Mouse (Mus musculus) midbrain, embryonic 12.5 days (tissue): ENCODE data around the gene Ccz1. TPM values are rescaled to one million over a fixed set of nuclear protein-coding genes. Genes with fewer than 3 reads are reported as not detected.
A peak's percentile ranks its signal among the peaks of the same experiment; 100 is the strongest.
"Not testable (repeated sequence)": the region's sequence is repeated elsewhere in the genome, so short reads cannot be mapped to it uniquely, and the experiment has no call there.

ENCODE experiments used
- ATAC-seq: fragments of 200-750 bp; cut with Nextera tagmentation; 2 replicates; pipeline ENCODE4 v1.8.0; 2017; ENCODE audit warnings: low read depth, moderate TSS enrichment, moderate library complexity; ENCODE audit not compliant: low FRiP score
- H3K27ac ChIP-seq: fragments of 300-500 bp; sonication (generic); replicated peaks from 2 replicates; pipeline ENCODE4 v1.5.1; 2016; ENCODE audit warnings: mild to moderate bottlenecking
- H3K27me3 ChIP-seq: fragments of 300-500 bp; sonication (generic); 2 replicates; pipeline ENCODE4 v1.6.1; 2016; ENCODE audit warnings: mild to moderate bottlenecking
- H3K36me3 ChIP-seq: fragments of 300-500 bp; sonication (generic); 2 replicates; pipeline ENCODE4 v1.6.1; 2016
- H3K4me1 ChIP-seq: fragments of 300-500 bp; sonication (generic); 2 replicates; pipeline ENCODE4 v1.6.1; 2016
- H3K4me2 ChIP-seq: fragments of 300-500 bp; sonication (generic); replicated peaks from 2 replicates; pipeline ENCODE4 v1.6.1; 2016; ENCODE audit warnings: mild to moderate bottlenecking, moderate library complexity
- H3K4me3 ChIP-seq: fragments of 300-500 bp; sonication (generic); 2 replicates; pipeline ENCODE4 v1.5.1; 2016; ENCODE audit warnings: mild to moderate bottlenecking
- H3K9ac ChIP-seq: fragments of 300-500 bp; sonication (generic); replicated peaks from 2 replicates; pipeline ENCODE4 v1.6.1; 2016; ENCODE audit warnings: mild to moderate bottlenecking, moderate library complexity
- H3K9me3 ChIP-seq: fragments of 300-500 bp; sonication (generic); 2 replicates; pipeline ENCODE4 v1.6.1; 2016; ENCODE audit warnings: mild to moderate bottlenecking
- WGBS: fragments of 180-500 bp; shearing (Covaris S2); methylation state at CpG from one replicate; pipeline ENCODE4 v1.1.7; 2016; 5-methylcytosine and 5-hydroxymethylcytosine counted together
- polyA plus RNA-seq: library from polyadenylated mRNA; unstranded; fragments of >200 nt; fragmentation: Nextera tagmentation; extraction: Ambion mirVana; gene quantifications from 2 replicates; pipeline ENCODE4 v1.2.1, GENCODE M21; 2016

The Ccz1 gene
- polyA plus RNA-seq, 1 experiment from 2014 or later = 111 TPM

DNA sequence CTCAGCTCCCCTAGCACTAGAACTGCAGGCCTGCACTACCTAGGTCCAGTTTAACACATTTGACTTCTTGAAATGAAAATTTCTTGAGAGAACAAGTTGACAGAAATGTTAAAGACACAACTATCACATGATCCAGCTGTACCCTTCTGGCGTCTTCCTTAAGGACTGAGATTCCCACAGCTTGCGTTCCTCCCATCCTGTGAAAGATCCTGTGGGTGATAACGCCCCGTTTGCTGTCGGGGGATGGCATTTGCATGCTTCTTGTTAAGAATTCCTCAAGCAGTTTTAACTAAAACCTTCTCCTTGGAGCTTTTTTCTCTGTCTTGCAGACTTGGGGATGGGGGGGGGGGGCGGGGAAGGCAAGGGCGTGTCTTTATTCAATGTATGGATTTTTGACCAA, 19.9 kb upstream of the Ccz1 start:
- Histone ChIP-seq H3K9ac (no peak overlapping the region), H3K4me2 (no peak overlapping the region), H3K27me3 (no peaks in the 10 kb centered on the region), H3K36me3 (no peaks in the 10 kb centered on the region), H3K4me3 (no peak overlapping the region), H3K4me1 (no peaks in the 10 kb centered on the region), H3K9me3 (no peaks in the 10 kb centered on the region), H3K27ac (no peak overlapping the region)
- no peak for ATAC-seq
- WGBS = 89% methylated on average over 7 of the region's 7 CpGs

GRCm38 (mm10) chr5:144032491-144032890, 17.8 kb upstream of the Ccz1 start:
- H3K9ac ChIP-seq = no peak overlapping the region
- H3K4me1 ChIP-seq = no peaks in the 10 kb centered on the region
- H3K36me3 ChIP-seq = no peaks in the 10 kb centered on the region
- WGBS = 85% methylated on average over 7 of the region's 7 CpGs
- no peak for ATAC-seq
- H3K27ac ChIP-seq = no peak overlapping the region
- H3K9me3 ChIP-seq = no peaks in the 10 kb centered on the region
- H3K27me3 ChIP-seq = no peaks in the 10 kb centered on the region
- H3K4me2 ChIP-seq = no peak overlapping the region
- no peak overlapping the region for H3K4me3 ChIP-seq

- ATAC-seq = no peak
- 80% methylated on average over 11 of the region's 11 CpGs for WGBS
- no peaks in the 10 kb centered on the region for H3K36me3 ChIP-seq
Observed at GRCm38 (mm10) chr5:144026620-144027263, 12.1 kb upstream of the Ccz1 start, which contains the start of gene Ocm. Gene Ocm (minus strand): TSS chr5:144026670.

GRCm38 (mm10) chr5:144015845-144016244, 1.2 kb upstream of the Ccz1 start:
- WGBS = 92% methylated on average over 9 of the region's 9 CpGs
- no peak for ATAC-seq
- H3K36me3 ChIP-seq = peaks cover 14% of the 10 kb centered on the region
- H3K4me1 ChIP-seq = peaks cover 4% of the 10 kb centered on the region; the same call in 1 of the 2 replicates
- no peaks in the 10 kb centered on the region for H3K27me3 ChIP-seq
- H3K4me3 ChIP-seq = no peak overlapping the region
- no peaks in the 10 kb centered on the region for H3K9me3 ChIP-seq
- H3K27ac ChIP-seq = no peak overlapping the region
- no peak overlapping the region for H3K4me2 ChIP-seq
- no peak overlapping the region for H3K9ac ChIP-seq

More at GRCm38 (mm10) chr5:144026620-144027263, 12.1 kb upstream of the Ccz1 start, which contains the start of gene Ocm:
- Histone ChIP-seq H3K9me3 (no peaks in the 10 kb centered on the region), H3K9ac (no peak within 1 kb of the TSS), H3K27me3 (0 out of 2 replicates have a peak, but pooled peaks cover 6% of the 10 kb centered on the region), H3K4me3 (no peak within 1 kb of the TSS), H3K27ac (no peak within 1 kb of the TSS), H3K4me2 (no peak within 1 kb of the TSS), H3K4me1 (no peaks in the 10 kb centered on the region)

- 82% methylated on average over 3 of the region's 3 CpGs for WGBS
- Histone ChIP-seq H3K36me3 (peaks cover 20% of the 10 kb centered on the region), H3K4me1 (peaks cover 4% of the 10 kb centered on the region; the same call in 1 of the 2 replicates), H3K4me2 (peak overlapping the region; percentile 55), H3K9me3 (no peaks in the 10 kb centered on the region), H3K9ac (no peak overlapping the region), H3K4me3 (peak overlapping the region; percentile 93), H3K27ac (no peak overlapping the region), H3K27me3 (no peaks in the 10 kb centered on the region)
- peak; percentile 50; the same call in 1 of the 2 replicates for ATAC-seq
Observed at GRCm38 (mm10) chr5:144015312-144015650, 604 bp upstream of the Ccz1 start.

DNA sequence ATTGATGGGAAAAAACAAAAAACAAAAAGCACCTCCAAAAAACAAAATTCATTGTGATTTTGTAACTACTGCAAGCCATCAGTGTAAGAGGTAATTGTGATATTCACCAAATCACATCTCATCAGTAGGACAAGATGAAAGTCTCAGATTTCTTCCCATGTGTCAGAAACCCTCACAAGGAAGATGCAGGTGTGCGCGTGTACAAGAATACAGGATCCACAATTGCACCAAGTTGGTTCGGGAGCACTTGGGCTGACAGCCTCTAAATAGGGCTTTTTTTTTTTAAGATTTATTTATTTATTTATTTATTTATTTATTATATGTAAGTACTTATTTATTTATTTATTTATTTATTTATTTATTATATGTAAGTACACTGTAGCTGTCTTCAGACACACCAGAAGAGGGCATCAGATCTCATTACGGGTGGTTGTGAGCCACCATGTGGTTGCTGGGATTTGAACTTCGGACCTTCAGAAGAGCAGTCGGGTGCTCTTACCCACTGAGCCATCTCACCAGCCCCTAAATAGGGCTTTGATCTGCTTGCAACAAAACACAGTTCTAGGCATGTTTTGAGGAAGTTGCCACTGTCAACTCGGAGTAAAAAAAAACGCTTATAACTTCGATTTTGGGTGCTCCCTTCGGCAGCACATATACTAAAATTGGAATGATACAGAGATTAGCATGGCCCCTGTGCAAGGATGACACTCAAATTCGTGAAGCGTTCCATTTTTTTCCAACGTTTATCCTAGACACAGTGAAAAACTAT, 1.1 kb downstream of the Ccz1 start:
- 73% methylated on average over 13 of the region's 13 CpGs for WGBS
- H3K9me3 ChIP-seq, H3K27ac ChIP-seq, ATAC-seq, H3K4me1 ChIP-seq, H3K27me3 ChIP-seq: not testable (repeated sequence)
- Histone ChIP-seq H3K4me3 (peak overlapping the region; percentile 93), H3K36me3 (peaks cover 34% of the 10 kb centered on the region), H3K4me2 (peak overlapping the region; percentile 55), H3K9ac (peak overlapping the region; percentile 83; the same call in 1 of the 2 replicates)

- H3K4me3 ChIP-seq = no peak overlapping the region
- H3K4me1 ChIP-seq = no peaks in the 10 kb centered on the region
- no peak overlapping the region for H3K27ac ChIP-seq
- H3K9me3 ChIP-seq = no peaks in the 10 kb centered on the region
- peaks cover 88% of the 10 kb centered on the region for H3K36me3 ChIP-seq
- no peak overlapping the region for H3K9ac ChIP-seq
- H3K4me2 ChIP-seq = no peak overlapping the region
- 94% methylated on average over 15 of the region's 15 CpGs for WGBS
- no peak for ATAC-seq
- no peaks in the 10 kb centered on the region for H3K27me3 ChIP-seq
Observed at GRCm38 (mm10) chr5:144002461-144003192, 12.1 kb downstream of the Ccz1 start.

GRCm38 (mm10) chr5:143999409-143999808, 15.3 kb downstream of the Ccz1 start:
- Histone ChIP-seq H3K4me1 (no peaks in the 10 kb centered on the region), H3K27me3 (no peaks in the 10 kb centered on the region), H3K4me3 (no peak overlapping the region), H3K4me2 (no peak overlapping the region), H3K27ac (no peak overlapping the region), H3K9ac (no peak overlapping the region), H3K36me3 (peaks cover 97% of the 10 kb centered on the region), H3K9me3 (no peaks in the 10 kb centered on the region)
- 96% methylated on average over 1 of the region's 1 CpGs for WGBS
- no peak for ATAC-seq

DNA sequence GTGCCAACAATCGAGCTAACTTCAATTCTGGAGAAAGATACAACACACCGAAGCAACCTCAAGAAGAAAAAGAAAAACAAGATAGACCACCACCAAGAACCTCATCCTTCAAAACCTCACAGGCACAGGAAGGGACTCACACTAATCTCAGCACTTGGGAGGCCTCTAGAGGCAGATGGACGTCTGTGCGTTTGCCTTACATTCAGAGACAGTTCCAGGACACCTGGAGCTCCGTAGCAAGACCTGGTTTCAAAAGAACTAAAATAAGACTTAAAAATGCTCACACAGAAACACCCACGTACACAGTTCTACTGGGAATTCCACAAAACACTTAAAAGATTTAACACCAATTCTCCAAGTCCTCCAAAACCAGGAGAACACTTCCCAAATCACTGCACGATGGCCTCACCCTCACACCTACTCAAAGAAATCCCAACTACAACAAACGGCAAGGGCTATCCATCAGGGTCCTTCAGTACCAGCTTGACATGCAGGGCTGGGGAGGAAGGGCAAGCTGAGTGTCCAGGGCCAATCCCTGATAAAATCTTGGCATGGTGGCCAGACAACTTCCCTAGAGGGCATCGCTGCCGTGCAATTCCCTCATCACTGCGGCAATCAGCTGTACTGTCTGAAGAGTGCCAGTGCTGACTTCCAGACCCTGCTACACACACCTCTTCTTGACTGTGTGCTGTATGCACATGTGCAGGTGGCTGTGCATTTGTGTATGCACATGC, 19.9 kb downstream of the Ccz1 start:
- H3K4me2 ChIP-seq = no peak overlapping the region
- 82% methylated on average over 11 of the region's 11 CpGs for WGBS
- H3K27ac ChIP-seq = no peak overlapping the region
- H3K36me3 ChIP-seq = peaks cover 100% of the 10 kb centered on the region
- ATAC-seq = no peak
- no peak overlapping the region for H3K4me3 ChIP-seq
- H3K9ac ChIP-seq = no peak overlapping the region
- H3K9me3 ChIP-seq = no peaks in the 10 kb centered on the region
- H3K4me1 ChIP-seq = no peaks in the 10 kb centered on the region
- no peaks in the 10 kb centered on the region for H3K27me3 ChIP-seq

DNA sequence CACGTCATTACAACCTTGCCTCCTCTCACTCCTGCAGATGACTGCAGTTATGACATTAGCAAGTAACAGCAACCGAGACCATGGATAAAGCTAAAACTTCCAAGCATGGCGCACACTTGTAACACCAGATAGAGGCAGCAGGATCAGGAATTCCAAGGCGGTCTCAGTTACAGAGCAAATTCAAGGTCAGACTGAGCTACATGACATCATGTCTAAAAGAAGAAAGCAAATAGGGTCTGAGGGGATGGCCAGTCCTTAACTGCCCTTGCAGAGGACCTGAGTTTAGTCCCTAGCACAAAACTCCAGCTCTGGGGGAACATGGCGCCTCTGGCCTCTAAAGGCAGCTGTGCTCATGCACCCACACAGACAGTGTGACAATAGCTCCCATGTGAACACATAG, 20.8 kb downstream of the Ccz1 start:
- Histone ChIP-seq H3K4me3 (no peak overlapping the region), H3K27me3 (no peaks in the 10 kb centered on the region), H3K27ac (no peak overlapping the region), H3K4me1 (no peaks in the 10 kb centered on the region), H3K36me3 (peaks cover 100% of the 10 kb centered on the region), H3K9ac (no peak overlapping the region), H3K4me2 (no peak overlapping the region), H3K9me3 (no peaks in the 10 kb centered on the region)
- ATAC-seq = no peak
- WGBS = 92% methylated on average over 5 of the region's 5 CpGs

- WGBS = 95% methylated on average over 8 of the region's 8 CpGs
- ATAC-seq = no peak
- no peak overlapping the region for H3K4me2 ChIP-seq
Observed at GRCm38 (mm10) chr5:143993260-143993659, 21.4 kb downstream of the Ccz1 start.

More at GRCm38 (mm10) chr5:143993260-143993659, 21.4 kb downstream of the Ccz1 start:
- H3K4me1 ChIP-seq = no peaks in the 10 kb centered on the region
- H3K27me3 ChIP-seq = no peaks in the 10 kb centered on the region
- H3K9ac ChIP-seq = no peak overlapping the region
- no peak overlapping the region for H3K4me3 ChIP-seq
- H3K27ac ChIP-seq = no peak overlapping the region
- no peaks in the 10 kb centered on the region for H3K9me3 ChIP-seq
- peaks cover 100% of the 10 kb centered on the region for H3K36me3 ChIP-seq
